Mouse (Mus musculus) C2C12 (cell line): ENCODE measurements at regions not wholly inside any gene's neighbourhood (a gene's known extent, or its start where the extent isn't known, plus 50 kb on each side); places are given as distances from the start of the nearest gene placed in this dataset.

Source experiments
- H3K27me3 ChIP-seq: one replicate; pipeline ENCODE4 v1.6.1; 2011; ENCODE audit not compliant: control insufficient read depth, insufficient read depth, insufficient read length
- H3K36me3 ChIP-seq: one replicate; pipeline ENCODE4 v1.6.1; 2011; ENCODE audit not compliant: control insufficient read depth, insufficient read depth
- H3K4me3 ChIP-seq: one replicate; pipeline ENCODE4 v1.5.1; 2011; ENCODE audit warnings: mild to moderate bottlenecking, control low read depth; ENCODE audit not compliant: poor library complexity, insufficient read depth, severe bottlenecking
- H3K79me2 ChIP-seq: one replicate; pipeline ENCODE4 v1.6.1; 2011; ENCODE audit not compliant: control insufficient read depth, insufficient read depth
- H3K79me3 ChIP-seq: one replicate; pipeline ENCODE4 v1.6.1; 2011; ENCODE audit warnings: low read depth, control low read depth
- H3ac ChIP-seq: one replicate; pipeline ENCODE3; 2011; ENCODE audit warnings: low read depth; ENCODE audit not compliant: control insufficient read depth, insufficient read length
- CEBPB ChIP-seq: IDR thresholded peaks from one replicate; pipeline ENCODE4 v1.6.1; 2011; ENCODE audit warnings: low read depth, mild to moderate bottlenecking, control low read depth, moderate library complexity
- CTCF ChIP-seq: IDR thresholded peaks from one replicate; pipeline ENCODE4 v1.5.1; 2011; ENCODE audit not compliant: control insufficient read depth, insufficient read depth, insufficient read length
- FOSL1 ChIP-seq: IDR thresholded peaks from one replicate; pipeline ENCODE4 v1.8.0; 2011; ENCODE audit warnings: mild to moderate bottlenecking, low read length; ENCODE audit not compliant: poor library complexity, insufficient read depth, severe bottlenecking
- MAX ChIP-seq: IDR thresholded peaks from one replicate; pipeline ENCODE4 v1.6.1; 2011; ENCODE audit warnings: mild to moderate bottlenecking, control low read depth
- MYOD1 ChIP-seq: IDR thresholded peaks from one replicate; pipeline ENCODE4 v1.6.1; 2011; ENCODE audit warnings: low read depth; ENCODE audit not compliant: control insufficient read depth, insufficient read length
- MYOG ChIP-seq: IDR thresholded peaks from one replicate; pipeline ENCODE4 v1.6.1; 2011; ENCODE audit not compliant: control insufficient read depth, insufficient read length; ENCODE audit errors: extremely low read depth
- USF1 ChIP-seq: IDR thresholded peaks from one replicate; pipeline ENCODE4 v1.6.1; 2011; ENCODE audit warnings: low read depth, mild to moderate bottlenecking, control low read depth, moderate library complexity

- TF ChIP-seq CTCF, result no peak
- TF ChIP-seq FOSL1, result no peak
- TF ChIP-seq MYOG, result no peak
- TF ChIP-seq USF1, result no peak
- no peak for TF ChIP-seq CEBPB
- TF ChIP-seq MYOD1, result no peak
- TF ChIP-seq MAX, result no peak
These were observed 104.7 kb downstream of the Akap11 start for GRCm38 (mm10) chr14:78431931-78432330.

DNA sequence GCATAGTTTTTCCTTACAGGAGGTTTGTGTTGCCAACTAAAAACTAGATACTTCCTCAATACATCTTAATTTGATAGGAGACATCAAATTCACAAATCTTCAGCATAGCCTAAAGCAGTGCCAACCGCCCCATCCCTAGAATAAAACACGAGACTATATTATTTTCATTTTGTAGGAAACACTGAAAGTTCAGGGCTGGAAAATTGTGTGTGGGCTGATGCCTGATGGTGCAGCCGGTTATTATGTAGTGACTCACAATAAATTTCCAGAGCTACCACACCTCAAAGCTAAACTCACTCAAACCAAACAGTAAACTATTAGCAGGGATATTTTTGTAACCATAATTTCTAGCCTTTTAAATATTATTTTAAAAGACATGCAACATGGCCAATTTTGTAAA lies 105.2 kb downstream of the Akap11 start:
- Histone ChIP-seq H3ac (no peak overlapping the region), H3K79me3 (no peaks in the 10 kb centered on the region), H3K4me3 (no peak overlapping the region), H3K27me3 (no peaks in the 10 kb centered on the region), H3K79me2 (no peaks in the 10 kb centered on the region), H3K36me3 (no peaks in the 10 kb centered on the region)
- TF ChIP-seq USF1 (no peak), MAX (no peak), FOSL1 (no peak), MYOG (no peak), CTCF (no peak), MYOD1 (no peak), CEBPB (no peak)

More at GRCm38 (mm10) chr14:78431931-78432330, 104.7 kb downstream of the Akap11 start:
- Histone ChIP-seq H3K27me3 (no peaks in the 10 kb centered on the region), H3ac (no peak overlapping the region), H3K4me3 (no peak overlapping the region), H3K79me3 (no peaks in the 10 kb centered on the region), H3K36me3 (no peaks in the 10 kb centered on the region), H3K79me2 (no peaks in the 10 kb centered on the region)

GRCm38 (mm10) chr14:78428233-78429019 lies 108.2 kb downstream of the Akap11 start:
- Histone ChIP-seq H3K79me3 (no peaks in the 10 kb centered on the region), H3K79me2 (no peaks in the 10 kb centered on the region), H3K27me3 (no peaks in the 10 kb centered on the region), H3K4me3 (no peak overlapping the region), H3ac (no peak overlapping the region), H3K36me3 (no peaks in the 10 kb centered on the region)
- TF ChIP-seq MYOG (no peak), USF1 (no peak), CTCF (no peak), FOSL1 (no peak), MAX (no peak), MYOD1 (no peak), CEBPB (no peak)

GRCm38 (mm10) chr14:78427062-78427461 lies 109.5 kb downstream of the Akap11 start:
- H3ac ChIP-seq, result no peak overlapping the region
- no peaks in the 10 kb centered on the region for H3K79me2 ChIP-seq
- no peaks in the 10 kb centered on the region for H3K27me3 ChIP-seq
- no peaks in the 10 kb centered on the region for H3K36me3 ChIP-seq
- no peaks in the 10 kb centered on the region for H3K79me3 ChIP-seq
- TF ChIP-seq CEBPB (no peak), USF1 (no peak), MYOD1 (no peak), MAX (no peak), FOSL1 (no peak), MYOG (no peak), CTCF (no peak)
- no peak overlapping the region for H3K4me3 ChIP-seq

- Histone ChIP-seq H3K4me3 (no peak overlapping the region), H3K27me3 (no peaks in the 10 kb centered on the region), H3K79me2 (no peaks in the 10 kb centered on the region), H3ac (no peak overlapping the region), H3K79me3 (no peaks in the 10 kb centered on the region), H3K36me3 (no peaks in the 10 kb centered on the region)
- TF ChIP-seq USF1, result no peak
- no peak for TF ChIP-seq MYOG
- no peak for TF ChIP-seq CEBPB
- no peak for TF ChIP-seq MAX
- TF ChIP-seq FOSL1, result no peak
- no peak for TF ChIP-seq MYOD1
- no peak for TF ChIP-seq CTCF
These were observed 114.0 kb downstream of the Akap11 start for GRCm38 (mm10) chr14:78422601-78423000.

DNA sequence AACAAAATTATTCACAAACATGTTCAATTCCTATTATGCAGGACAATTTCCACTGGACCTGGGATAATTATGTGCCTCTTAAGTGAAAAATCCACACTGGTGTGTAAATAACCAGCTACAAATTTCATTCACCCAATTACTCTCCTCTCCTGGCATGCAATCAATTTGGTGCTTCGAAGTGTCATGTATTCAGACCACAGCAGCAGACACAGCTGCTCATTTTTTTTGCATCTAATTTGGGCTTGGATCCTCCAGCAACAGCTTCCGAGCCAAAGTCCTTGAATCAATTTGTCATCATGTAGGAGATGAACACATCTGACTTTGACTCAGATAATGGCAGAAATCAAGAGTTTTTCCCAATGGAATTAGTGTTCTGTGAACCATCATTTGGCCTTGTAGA lies 113.1 kb upstream of the Tnfsf11 start:
- Histone ChIP-seq H3K36me3 (no peaks in the 10 kb centered on the region), H3K79me3 (no peaks in the 10 kb centered on the region), H3K4me3 (no peak overlapping the region), H3K79me2 (no peaks in the 10 kb centered on the region), H3ac (no peak overlapping the region), H3K27me3 (no peaks in the 10 kb centered on the region)
- TF ChIP-seq MAX (no peak), MYOD1 (peak; percentile 60)
